Mouse (Mus musculus) spleen, postnatal 36 days (tissue): ENCODE results near the gene Ano7.
"Not testable (repeated sequence)": the region's sequence is repeated elsewhere in the genome, so short reads cannot be mapped to it uniquely, and the experiment has no call there.

Source experiments
- DNase-seq, 2 experiments: peaks; one replicate each; pipeline ENCODE4 v3.0.0; 2022; ENCODE audit warnings: low spot score in 2 of 2, mixed read lengths in 1 of 2

Ano7 gene

GRCm38 (mm10) chr1:93445822-93446162 lies 72.1 kb downstream of the Ano7 start:
- no peak for DNase-seq

GRCm38 (mm10) chr1:93450118-93450517 lies 76.4 kb downstream of the Ano7 start:
- DNase-seq: not testable (repeated sequence)

- no peak for DNase-seq
Measured at GRCm38 (mm10) chr1:93453721-93454255, 80.1 kb downstream of the Ano7 start.
